Mouse (Mus musculus): ENCODE measurements at regions not wholly inside any gene's neighbourhood (a gene's known extent, or its start where the extent isn't known, plus 50 kb on each side); places are given as distances from the start of the nearest gene placed in this dataset.

DNA sequence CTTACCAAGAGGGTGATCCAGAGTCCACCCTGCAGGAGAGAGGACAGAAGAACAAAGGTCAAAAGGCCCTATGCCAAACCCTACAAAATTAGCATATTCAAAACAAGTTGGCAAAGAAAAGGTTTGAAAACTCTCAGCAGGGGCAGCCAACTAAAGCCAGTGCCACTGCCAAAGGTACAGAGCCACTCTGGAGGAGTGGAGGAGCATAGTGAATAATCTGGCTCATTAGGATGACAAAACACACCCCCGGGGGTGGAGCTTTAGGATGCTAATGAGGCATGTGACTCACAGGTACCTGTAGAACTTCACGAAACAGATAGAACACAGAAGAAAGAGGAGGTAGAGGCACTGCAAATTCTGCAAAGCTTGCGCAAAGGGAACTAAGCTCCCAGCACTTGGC lies 110.7 kb upstream of the Lnx1 start:
- no peaks in the 10 kb centered on the region for H3K27me3 ChIP-seq (ENCODE audit: control insufficient read depth, insufficient read depth, low read length)
- H3K4me1 ChIP-seq (replicated peaks; ENCODE audit: control insufficient read depth in 2 of 2, insufficient read depth in 2 of 2, low read length in 1 of 2) = no peaks in the 10 kb centered on the region
- no peak overlapping the region for H3K4me2 ChIP-seq (ENCODE audit: low read depth)
- WGBS (ENCODE audit: insufficient replicate concordance) = 48% methylated on average over 3 of the region's 3 CpGs
- no peak overlapping the region for H3K27ac ChIP-seq
- H3K4me3 ChIP-seq (ENCODE audit: insufficient read depth in 1 of 2, low read depth in 2 of 2, low read length in 2 of 2) = no peak overlapping the region
- H3K36me3 ChIP-seq (replicated peaks; ENCODE audit: control insufficient read depth, insufficient read depth, low read depth) = no peaks in the 10 kb centered on the region
- H3K9ac ChIP-seq (replicated peaks) = no peak overlapping the region
- DNase-seq (ENCODE audit: low read depth in 3 of 3, low spot score in 3 of 3) (no peak), ATAC-seq (ENCODE audit: insufficient read depth) (no peak)
- TF ChIP-seq EP300 (IDR thresholded peaks at IDR 0.05; ENCODE audit: low read depth) = no peak
- no peak for TF ChIP-seq CTCF (IDR thresholded peaks at IDR 0.05; ENCODE audit: low read depth)
- H3K9me3 ChIP-seq (ENCODE audit: control insufficient read depth, low read length) = no peaks in the 10 kb centered on the region

DNA sequence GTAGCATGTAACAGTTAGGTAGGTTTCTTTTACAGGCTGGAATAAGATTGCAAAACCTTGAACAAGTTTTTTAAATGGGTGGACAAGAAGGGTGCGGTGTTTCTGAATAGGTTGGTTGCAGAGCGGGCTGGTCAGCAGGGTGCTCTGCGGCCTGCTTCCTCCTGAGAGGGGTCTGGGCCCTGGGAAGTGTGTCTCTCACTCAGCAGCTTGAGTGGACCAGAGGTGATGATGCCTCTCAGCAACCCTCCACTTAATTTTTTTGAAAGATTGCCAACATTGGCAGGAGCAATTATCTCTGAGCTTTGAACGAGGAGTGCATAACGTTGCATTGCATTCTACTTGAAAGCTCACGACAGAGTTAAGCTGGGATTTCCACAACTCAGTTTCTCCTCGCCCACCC lies 108.3 kb upstream of the Lnx1 start:
- no peak for TF ChIP-seq EP300 (IDR thresholded peaks at IDR 0.05; ENCODE audit: low read depth)
- Histone ChIP-seq H3K27ac (no peak overlapping the region), H3K4me1 (replicated peaks; ENCODE audit: control insufficient read depth in 2 of 2, insufficient read depth in 2 of 2, low read length in 1 of 2) (no peaks in the 10 kb centered on the region), H3K9ac (replicated peaks) (no peak overlapping the region), H3K4me3 (ENCODE audit: insufficient read depth in 1 of 2, low read depth in 2 of 2, low read length in 2 of 2) (no peak overlapping the region), H3K36me3 (replicated peaks; ENCODE audit: control insufficient read depth, insufficient read depth, low read depth) (no peaks in the 10 kb centered on the region), H3K9me3 (ENCODE audit: control insufficient read depth, low read length) (no peaks in the 10 kb centered on the region), H3K27me3 (ENCODE audit: control insufficient read depth, insufficient read depth, low read length) (no peaks in the 10 kb centered on the region), H3K4me2 (ENCODE audit: low read depth) (no peak overlapping the region)
- WGBS (ENCODE audit: insufficient replicate concordance) = 77% methylated on average over 7 of the region's 7 CpGs
- ATAC-seq (ENCODE audit: insufficient read depth) (no peak), DNase-seq (ENCODE audit: low read depth in 3 of 3, low spot score in 3 of 3) (no peak)

DNA sequence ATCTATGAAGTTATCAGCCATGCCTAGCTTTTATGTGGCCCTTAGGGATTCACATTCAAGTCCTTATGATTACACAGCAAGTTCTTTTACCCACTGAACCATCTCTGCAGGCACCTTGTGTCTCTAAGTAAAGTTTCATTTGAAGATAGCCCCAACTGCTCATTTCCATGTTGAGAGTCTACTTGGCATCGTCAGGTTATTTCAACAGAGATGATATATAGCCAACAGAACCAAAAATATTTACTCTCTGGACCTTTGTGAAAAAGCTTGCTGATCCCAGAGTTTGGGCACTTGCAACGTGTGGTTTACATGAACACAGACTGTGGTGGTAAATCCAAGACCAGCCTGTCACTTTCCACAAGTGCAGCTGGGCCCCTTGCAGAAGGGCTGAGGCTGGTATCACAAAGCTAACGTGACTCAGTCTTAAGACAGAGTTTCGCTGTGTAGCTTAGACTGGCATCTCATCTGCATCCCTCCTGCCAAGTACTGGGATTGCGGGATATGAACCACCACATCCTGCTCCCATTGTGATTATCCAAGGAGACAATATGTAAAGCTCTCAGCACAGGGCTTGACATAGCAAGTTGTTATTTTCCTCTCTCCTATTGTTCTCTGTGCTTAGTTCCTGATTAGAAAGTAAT lies 105.0 kb upstream of the Lnx1 start:
- TF ChIP-seq CTCF (IDR thresholded peaks at IDR 0.05; ENCODE audit: low read depth) = no peak
- TF ChIP-seq EP300 (IDR thresholded peaks at IDR 0.05; ENCODE audit: low read depth) = no peak
- no peak for ATAC-seq (ENCODE audit: insufficient read depth)
- Histone ChIP-seq H3K9ac (replicated peaks) (no peak overlapping the region), H3K4me3 (ENCODE audit: insufficient read depth in 1 of 2, low read depth in 2 of 2, low read length in 2 of 2) (no peak overlapping the region), H3K4me1 (replicated peaks; ENCODE audit: control insufficient read depth in 2 of 2, insufficient read depth in 2 of 2, low read length in 1 of 2) (no peaks in the 10 kb centered on the region), H3K4me2 (ENCODE audit: low read depth) (no peak overlapping the region), H3K36me3 (replicated peaks; ENCODE audit: control insufficient read depth, insufficient read depth, low read depth) (no peaks in the 10 kb centered on the region), H3K27me3 (ENCODE audit: control insufficient read depth, insufficient read depth, low read length) (no peaks in the 10 kb centered on the region), H3K9me3 (ENCODE audit: control insufficient read depth, low read length) (no peaks in the 10 kb centered on the region), H3K27ac (no peak overlapping the region)
- 46% methylated on average over 5 of the region's 5 CpGs for WGBS (ENCODE audit: insufficient replicate concordance)
- no peak for DNase-seq (ENCODE audit: low read depth in 3 of 3, low spot score in 3 of 3)

DNA sequence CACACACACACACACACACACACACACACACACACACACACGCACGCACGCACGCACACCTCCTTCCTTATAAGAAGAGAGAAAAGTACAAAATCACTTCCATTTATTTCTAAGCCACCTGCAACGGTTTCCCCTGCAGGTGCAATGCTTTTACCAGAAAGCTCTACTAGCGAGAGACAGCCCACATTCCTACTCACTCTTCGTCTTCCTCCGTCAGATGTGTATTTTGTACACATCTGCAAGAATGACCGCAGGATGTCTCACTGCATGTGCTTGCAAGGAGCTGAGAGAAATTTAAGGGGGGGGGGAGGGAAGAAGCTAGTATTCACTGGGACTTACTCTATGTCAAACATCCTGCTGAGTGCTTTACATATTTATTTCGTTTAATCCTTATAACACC lies 99.2 kb upstream of the Lnx1 start:
- 53% methylated on average over 10 of the region's 10 CpGs for WGBS (ENCODE audit: insufficient replicate concordance)
- Histone ChIP-seq H3K27me3 (ENCODE audit: control insufficient read depth, insufficient read depth, low read length) (no peaks in the 10 kb centered on the region), H3K4me1 (replicated peaks; ENCODE audit: control insufficient read depth in 2 of 2, insufficient read depth in 2 of 2, low read length in 1 of 2) (no peaks in the 10 kb centered on the region), H3K27ac (no peak overlapping the region), H3K4me2 (ENCODE audit: low read depth) (no peak overlapping the region), H3K36me3 (replicated peaks; ENCODE audit: control insufficient read depth, insufficient read depth, low read depth) (no peaks in the 10 kb centered on the region), H3K9ac (replicated peaks) (no peak overlapping the region), H3K4me3 (ENCODE audit: insufficient read depth in 1 of 2, low read depth in 2 of 2, low read length in 2 of 2) (no peak overlapping the region), H3K9me3 (ENCODE audit: control insufficient read depth, low read length) (no peaks in the 10 kb centered on the region)
- no peak for DNase-seq (ENCODE audit: low read depth in 3 of 3, low spot score in 3 of 3)
- no peak for ATAC-seq (ENCODE audit: insufficient read depth)
- TF ChIP-seq CTCF (IDR thresholded peaks at IDR 0.05; ENCODE audit: low read depth) (no peak), EP300 (IDR thresholded peaks at IDR 0.05; ENCODE audit: low read depth) (no peak)

DNA sequence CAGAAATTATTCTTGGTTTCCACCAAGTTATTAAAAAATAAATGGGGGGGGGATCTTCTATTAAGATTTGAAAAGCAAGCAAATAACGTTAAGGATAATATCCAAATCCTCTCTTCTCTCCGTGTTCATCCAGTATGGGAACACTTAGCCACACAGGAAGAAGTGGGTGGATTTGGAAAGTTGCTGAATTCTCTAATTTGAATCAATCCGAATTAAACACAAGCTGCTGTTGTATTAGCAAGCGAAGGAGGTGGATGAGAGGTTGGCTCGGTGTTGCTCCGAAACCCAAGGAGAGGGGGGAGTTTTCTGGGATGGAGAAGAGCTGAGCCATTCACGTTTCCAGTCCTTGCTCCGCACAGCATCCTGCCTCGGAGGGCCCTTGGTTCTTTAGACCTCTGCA lies 97.6 kb upstream of the Lnx1 start:
- no peak for ATAC-seq (ENCODE audit: insufficient read depth)
- Histone ChIP-seq H3K4me1 (replicated peaks; ENCODE audit: control insufficient read depth in 2 of 2, insufficient read depth in 2 of 2, low read length in 1 of 2) (no peaks in the 10 kb centered on the region), H3K4me3 (ENCODE audit: insufficient read depth in 1 of 2, low read depth in 2 of 2, low read length in 2 of 2) (no peak overlapping the region), H3K27ac (no peak overlapping the region), H3K36me3 (replicated peaks; ENCODE audit: control insufficient read depth, insufficient read depth, low read depth) (no peaks in the 10 kb centered on the region), H3K27me3 (ENCODE audit: control insufficient read depth, insufficient read depth, low read length) (no peaks in the 10 kb centered on the region), H3K4me2 (ENCODE audit: low read depth) (no peak overlapping the region), H3K9ac (replicated peaks) (no peak overlapping the region), H3K9me3 (ENCODE audit: control insufficient read depth, low read length) (no peaks in the 10 kb centered on the region)
- TF ChIP-seq EP300 (IDR thresholded peaks at IDR 0.05; ENCODE audit: low read depth) (no peak), CTCF (IDR thresholded peaks at IDR 0.05; ENCODE audit: low read depth) (no peak)
- 60% methylated on average over 9 of the region's 9 CpGs for WGBS (ENCODE audit: insufficient replicate concordance)
- no peak for DNase-seq (ENCODE audit: low read depth in 3 of 3, low spot score in 3 of 3)

Measured in liver, embryonic 14.5 days (tissue).